Mouse (Mus musculus): ENCODE data around the gene Gca. TPM values are rescaled to one million over a fixed set of nuclear protein-coding genes. Genes with fewer than 3 reads are reported as not detected.
A peak's percentile ranks its signal among the peaks of the same experiment; 100 is the strongest.

The Gca gene
- total and polyA plus RNA-seq, 2 experiments from 2014 or later, result 6.1 to 18.5 TPM

GRCm38 (mm10) chr2:62646014-62646645 lies 18.0 kb upstream of the Gca start, which contains the start of gene Ifih1:
Ifih1 (minus strand) TSS chr2:62646255.
- peak within 1 kb of the TSS; percentile 67 for H3K4me2 ChIP-seq (ENCODE audit: low read depth, low read length)
- DNase-seq (ENCODE audit: low spot score) (peak; percentile 82), ATAC-seq (ENCODE audit: insufficient read depth, low read depth) (peak; percentile 88)
- H3K9me3 ChIP-seq (replicated peaks; ENCODE audit: control insufficient read depth, low read length), result no peaks in the 10 kb centered on the region
- peak within 1 kb of the TSS; percentile 77 for H3K27ac ChIP-seq (ENCODE audit: low read depth)
- peak within 1 kb of the TSS; percentile 55 for H3K4me3 ChIP-seq (ENCODE audit: low read depth, low read length)
- H3K9ac ChIP-seq (replicated peaks; ENCODE audit: low read depth, low read length), result peak within 1 kb of the TSS; percentile 60
- H3K36me3 ChIP-seq (replicated peaks; ENCODE audit: control insufficient read depth, insufficient read depth, low read length), result no peaks in the 10 kb centered on the region
- H3K4me1 ChIP-seq (ENCODE audit: control insufficient read depth, insufficient read depth), result peaks cover 4% of the 10 kb centered on the region; the same call in 1 of the 2 replicates
- no peaks in the 10 kb centered on the region for H3K27me3 ChIP-seq (ENCODE audit: control insufficient read depth, insufficient read depth, low read length)
- peak; percentile 57 for TF ChIP-seq CTCF (IDR thresholded peaks at IDR 0.05; ENCODE audit: low read depth)
- no peak for TF ChIP-seq EP300 (IDR thresholded peaks at IDR 0.05; ENCODE audit: low read depth)
- WGBS, result 0% methylated on average over 30 of the region's 30 CpGs

- peak overlapping the region; percentile 60 for H3K9ac ChIP-seq (replicated peaks; ENCODE audit: low read depth, low read length)
- DNase-seq (ENCODE audit: low spot score) (no peak), ATAC-seq (ENCODE audit: insufficient read depth, low read depth) (no peak)
- TF ChIP-seq CTCF (IDR thresholded peaks at IDR 0.05; ENCODE audit: low read depth), result no peak
- no peak for TF ChIP-seq EP300 (IDR thresholded peaks at IDR 0.05; ENCODE audit: low read depth)
- WGBS, result 27% methylated on average over 6 of the region's 6 CpGs
- no peaks in the 10 kb centered on the region for H3K36me3 ChIP-seq (replicated peaks; ENCODE audit: control insufficient read depth, insufficient read depth, low read length)
- H3K4me2 ChIP-seq (ENCODE audit: low read depth, low read length), result peak overlapping the region; percentile 67
- H3K4me1 ChIP-seq (ENCODE audit: control insufficient read depth, insufficient read depth), result peaks cover 4% of the 10 kb centered on the region; the same call in 1 of the 2 replicates
- peak overlapping the region; percentile 77 for H3K27ac ChIP-seq (ENCODE audit: low read depth)
- no peaks in the 10 kb centered on the region for H3K27me3 ChIP-seq (ENCODE audit: control insufficient read depth, insufficient read depth, low read length)
- peak overlapping the region; percentile 55 for H3K4me3 ChIP-seq (ENCODE audit: low read depth, low read length)
- no peaks in the 10 kb centered on the region for H3K9me3 ChIP-seq (replicated peaks; ENCODE audit: control insufficient read depth, low read length)
These were observed 17.3 kb upstream of the Gca start for GRCm38 (mm10) chr2:62646671-62647289.

GRCm38 (mm10) chr2:62651890-62652289 lies 12.2 kb upstream of the Gca start:
- Histone ChIP-seq H3K4me3 (ENCODE audit: low read depth, low read length) (no peak overlapping the region), H3K9me3 (replicated peaks; ENCODE audit: control insufficient read depth, low read length) (no peaks in the 10 kb centered on the region), H3K9ac (replicated peaks; ENCODE audit: low read depth, low read length) (no peak overlapping the region), H3K4me1 (ENCODE audit: control insufficient read depth, insufficient read depth) (no peaks in the 10 kb centered on the region; the same call in 1 of the 2 replicates), H3K36me3 (replicated peaks; ENCODE audit: control insufficient read depth, insufficient read depth, low read length) (no peaks in the 10 kb centered on the region), H3K27ac (ENCODE audit: low read depth) (no peak overlapping the region), H3K4me2 (ENCODE audit: low read depth, low read length) (no peak overlapping the region), H3K27me3 (ENCODE audit: control insufficient read depth, insufficient read depth, low read length) (no peaks in the 10 kb centered on the region)
- ATAC-seq (ENCODE audit: insufficient read depth, low read depth), result no peak
- DNase-seq (ENCODE audit: low spot score), result no peak
- 45% methylated on average over 4 of the region's 4 CpGs for whole genome bisulfite sequencing
- TF ChIP-seq CTCF (IDR thresholded peaks at IDR 0.05; ENCODE audit: low read depth) (no peak), EP300 (IDR thresholded peaks at IDR 0.05; ENCODE audit: low read depth) (no peak)

DNA sequence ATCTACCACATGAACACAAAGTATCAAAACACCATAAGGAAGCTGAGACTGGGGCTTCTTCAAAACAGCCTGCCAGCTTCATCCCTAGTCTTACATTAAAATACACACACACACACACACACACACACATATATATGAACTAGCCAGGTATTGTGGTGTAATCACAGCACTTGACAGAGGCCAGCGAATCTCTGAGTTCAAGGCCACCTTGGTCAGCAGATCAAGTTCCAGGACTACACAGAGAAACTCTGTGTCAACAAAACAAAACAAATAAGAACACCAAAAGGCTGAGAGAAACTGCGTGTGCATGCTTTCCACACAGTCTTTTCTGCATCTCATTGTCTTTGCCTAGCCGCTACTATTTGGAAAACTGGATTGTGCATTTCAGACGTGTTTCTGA lies 11.6 kb upstream of the Gca start:
- 77% methylated on average over 4 of the region's 4 CpGs for WGBS
- Histone ChIP-seq H3K27ac (ENCODE audit: low read depth) (no peak overlapping the region), H3K27me3 (ENCODE audit: control insufficient read depth, insufficient read depth, low read length) (no peaks in the 10 kb centered on the region), H3K36me3 (replicated peaks; ENCODE audit: control insufficient read depth, insufficient read depth, low read length) (no peaks in the 10 kb centered on the region), H3K4me2 (ENCODE audit: low read depth, low read length) (no peak overlapping the region), H3K4me3 (ENCODE audit: low read depth, low read length) (no peak overlapping the region), H3K9me3 (replicated peaks; ENCODE audit: control insufficient read depth, low read length) (no peaks in the 10 kb centered on the region), H3K4me1 (ENCODE audit: control insufficient read depth, insufficient read depth) (no peaks in the 10 kb centered on the region), H3K9ac (replicated peaks; ENCODE audit: low read depth, low read length) (no peak overlapping the region)
- ATAC-seq (ENCODE audit: insufficient read depth, low read depth), result no peak
- DNase-seq (ENCODE audit: low spot score), result no peak
- no peak for TF ChIP-seq CTCF (IDR thresholded peaks at IDR 0.05; ENCODE audit: low read depth)
- TF ChIP-seq EP300 (IDR thresholded peaks at IDR 0.05; ENCODE audit: low read depth), result no peak

GRCm38 (mm10) chr2:62654519-62655338 lies 9.4 kb upstream of the Gca start:
- DNase-seq (ENCODE audit: low spot score) (peak; percentile 51), ATAC-seq (ENCODE audit: insufficient read depth, low read depth) (peak; percentile 51; the same call in 1 of the 2 replicates)
- H3K9me3 ChIP-seq (replicated peaks; ENCODE audit: control insufficient read depth, low read length), result no peaks in the 10 kb centered on the region
- no peak overlapping the region for H3K27ac ChIP-seq (ENCODE audit: low read depth)
- 31% methylated on average over 7 of the region's 7 CpGs for WGBS
- H3K9ac ChIP-seq (replicated peaks; ENCODE audit: low read depth, low read length), result no peak overlapping the region
- no peaks in the 10 kb centered on the region for H3K27me3 ChIP-seq (ENCODE audit: control insufficient read depth, insufficient read depth, low read length)
- H3K4me1 ChIP-seq (ENCODE audit: control insufficient read depth, insufficient read depth), result no peaks in the 10 kb centered on the region
- H3K36me3 ChIP-seq (replicated peaks; ENCODE audit: control insufficient read depth, insufficient read depth, low read length), result no peaks in the 10 kb centered on the region
- H3K4me3 ChIP-seq (ENCODE audit: low read depth, low read length), result no peak overlapping the region
- H3K4me2 ChIP-seq (ENCODE audit: low read depth, low read length), result no peak overlapping the region
- TF ChIP-seq EP300 (IDR thresholded peaks at IDR 0.05; ENCODE audit: low read depth) (no peak), CTCF (IDR thresholded peaks at IDR 0.05; ENCODE audit: low read depth) (peak; percentile 60)
